8 mouse cellular contexts compared by ENCODE assay signal in genomic region chr17:83322621-83323335, GRCm38 (mm10). TPM values are rescaled to one million over a fixed set of nuclear protein-coding genes. Genes with fewer than 3 reads are reported as not detected.
DNase-seq lines count a peak whose midpoint lies in the region; ATAC-seq and TF ChIP-seq lines count a peak whose summit lies in the region.

No protein-coding gene starts in this region.

- no peaks in the 10 kb centered on the region for H3K36me3 ChIP-seq in hindbrain, embryonic 14.5 days (replicated peaks; ENCODE audit: control insufficient read depth, insufficient read depth)

- no peak for TF ChIP-seq CTCF in gastrocnemius, adult 2 months (IDR thresholded peaks at IDR 0.05)
- no peak; the same call in 1 of the 2 replicates for TF ChIP-seq CTCF in left cerebral cortex, adult 2 months (IDR thresholded peaks at IDR 0.05)

- peak overlapping the region; percentile 75 for H3K27ac ChIP-seq in gastrocnemius, adult 2 months
- H3K27ac ChIP-seq in hindbrain, embryonic 14.5 days, result peak overlapping the region; percentile 51
- 0 out of 2 replicates have a peak overlapping the region, but pooled peaks have one; percentile 32 for H3K27ac ChIP-seq in left cerebral cortex, adult 2 months

- peak overlapping the region; percentile 57 for H3K4me2 ChIP-seq in hindbrain, embryonic 14.5 days (replicated peaks)

- peaks cover 11% of the 10 kb centered on the region for H3K4me1 ChIP-seq in hindbrain, embryonic 14.5 days (replicated peaks; ENCODE audit: control insufficient read depth, insufficient read depth, low read length)

- H3K27me3 ChIP-seq in hindbrain, embryonic 14.5 days (ENCODE audit: control insufficient read depth, insufficient read depth, low read length), result no peaks in the 10 kb centered on the region

- peaks cover 5% of the 10 kb centered on the region; the same call in 1 of the 2 replicates for H3K9me3 ChIP-seq in hindbrain, embryonic 14.5 days (ENCODE audit: control insufficient read depth, low read length)

- H3K4me3 ChIP-seq in gastrocnemius, adult 2 months, result peak overlapping the region; percentile 61
- H3K4me3 ChIP-seq in hindbrain, embryonic 14.5 days (replicated peaks; ENCODE audit: low read length), result peak overlapping the region; percentile 22
- peak overlapping the region; percentile 38 for H3K4me3 ChIP-seq in left cerebral cortex, adult 2 months

- peak; percentile 17 for DNase-seq in R1 (ENCODE audit: low read depth, low spot score)
- DNase-seq in cerebellum, postnatal 14 days, result peak; percentile 46 to 48
- DNase-seq in gastrocnemius, adult 2 months, result peak; percentile 70
- DNase-seq in hindbrain, embryonic 14.5 days (ENCODE audit: low spot score), result peak; percentile 53
- peak; percentile 12 to 42 for DNase-seq in left cerebral cortex, adult 2 months (ENCODE audit: extremely low spot score in 1 of 2, low spot score in 2 of 2)
- peak; percentile 47 for DNase-seq in lung, postnatal 25 days (ENCODE audit: low spot score)
- DNase-seq in right cerebral cortex, postnatal 10 days (ENCODE audit: low spot score in 2 of 2), result peak; percentile 61 to 64
- no peak for DNase-seq in thymus, postnatal 36 days

- WGBS in hindbrain, embryonic 14.5 days, result 8% methylated on average over 25 of the region's 25 CpGs

- H3K9ac ChIP-seq in hindbrain, embryonic 14.5 days, result peak overlapping the region; percentile 53

- intact Hi-C loops in gastrocnemius, adult 2 months (cut with DNase I), result no loop called here
- intact Hi-C loops in left cerebral cortex, adult 2 months (cut with DNase I), result no loop called here

- ATAC-seq in hindbrain, embryonic 14.5 days (ENCODE audit: low FRiP score), result peak; percentile 73; the same call in 1 of the 2 replicates

RNA-seq across cellular contexts. Expression of gene Eml4, which starts 28.0 kb away (rescaled TPM):
- 1 to 10 TPM; 1.8 to 2.6 TPM for total RNA-seq in gastrocnemius, adult 2 months (2021)
- polyA plus RNA-seq in hindbrain, embryonic 14.5 days (2014; fragmentation: Nextera tagmentation; extraction: Ambion mirVana), result 37.2 and 41.0 TPM in 2 replicates
- 10 to 100 TPM; 23.2 to 24.2 TPM for total RNA-seq in left cerebral cortex, adult 2 months (2021)

Comparison
In these comparisons a context has a peak if more than half of its experiments do, and no peak if none do; other contexts are left out.
1. DNase-seq: peak in R1 (single experiment), cerebellum, postnatal 14 days (2 of 2), gastrocnemius, adult 2 months (single experiment), hindbrain, embryonic 14.5 days (single experiment), left cerebral cortex, adult 2 months (2 of 2), lung, postnatal 25 days (single experiment) and right cerebral cortex, postnatal 10 days (2 of 2); none in thymus, postnatal 36 days (0 of 2).
2. RNA of gene Eml4, which starts 28.0 kb away (total RNA-seq): 23.2 to 24.2 TPM in left cerebral cortex, adult 2 months; 1.8 to 2.6 TPM in gastrocnemius, adult 2 months; every median in the first group is over 4 times any median in the second.
3. Peak in every context shown above with its lines, with median percentiles within 50 percentile points of each other: H3K27ac ChIP-seq and H3K4me3 ChIP-seq.